Mouse (Mus musculus) megakaryocyte, adult 5-6 weeks (primary cell): ENCODE measurements around the gene Celf2. TPM values are rescaled to one million over a fixed set of nuclear protein-coding genes. Genes with fewer than 3 reads are reported as not detected.

Source experiments
- ATAC-seq: 2 replicates; pipeline ENCODE4 v1.8.0; 2016; ENCODE audit warnings: mild to moderate bottlenecking, inconsistent platforms; ENCODE audit not compliant: poor library complexity, severe bottlenecking
- total RNA-seq, 2 experiments: library from RNA; stranded (forward) in 1 of 2; stranded (reverse) in 1 of 2; fragments of 153-499, 151-499 nt in 1 of 2; fragments of 221-1000, 200-1000 nt in 1 of 2; gene quantifications; 2 replicates each; pipeline versions ENCODE4 v1.2.3 to v1.2.4; 2015 to 2017

The Celf2 gene
- total RNA-seq, 2 experiments from 2014 or later: 162 to 171 TPM

- ATAC-seq: no peak
Observed at GRCm38 (mm10) chr2:7395473-7395872, 113.9 kb downstream of the Celf2 start.

GRCm38 (mm10) chr2:7392500-7392899, 116.9 kb downstream of the Celf2 start:
- ATAC-seq: no peak

GRCm38 (mm10) chr2:7389264-7389663, 120.1 kb downstream of the Celf2 start:
- ATAC-seq: no peak

GRCm38 (mm10) chr2:7378736-7379135, 130.6 kb downstream of the Celf2 start:
- no peak for ATAC-seq

GRCm38 (mm10) chr2:7377878-7378277, 131.5 kb downstream of the Celf2 start:
- no peak for ATAC-seq

- no peak for ATAC-seq
Observed at GRCm38 (mm10) chr2:7367738-7368137, 141.6 kb downstream of the Celf2 start.

GRCm38 (mm10) chr2:7359557-7359956, 149.8 kb downstream of the Celf2 start:
- no peak for ATAC-seq

GRCm38 (mm10) chr2:7358816-7359215, 150.5 kb downstream of the Celf2 start:
- no peak for ATAC-seq

GRCm38 (mm10) chr2:7351234-7351633, 158.1 kb downstream of the Celf2 start:
- ATAC-seq: no peak

- no peak for ATAC-seq
Observed at GRCm38 (mm10) chr2:7346703-7347461, 162.5 kb downstream of the Celf2 start.

GRCm38 (mm10) chr2:7344951-7345350, 164.4 kb downstream of the Celf2 start:
- no peak for ATAC-seq

- ATAC-seq: no peak
Observed at GRCm38 (mm10) chr2:7342911-7343478, 166.4 kb downstream of the Celf2 start.

- no peak for ATAC-seq
Observed at GRCm38 (mm10) chr2:7334846-7335245, 174.5 kb downstream of the Celf2 start.

- no peak for ATAC-seq
Observed at GRCm38 (mm10) chr2:7328018-7328899, 181.1 kb downstream of the Celf2 start.

GRCm38 (mm10) chr2:7319760-7320159, 189.6 kb downstream of the Celf2 start:
- ATAC-seq: no peak

- no peak for ATAC-seq
Observed at GRCm38 (mm10) chr2:7311776-7312175, 197.6 kb downstream of the Celf2 start.

- ATAC-seq: no peak
Observed at GRCm38 (mm10) chr2:7310840-7311182, 198.6 kb downstream of the Celf2 start.

GRCm38 (mm10) chr2:7310129-7310839, 199.1 kb downstream of the Celf2 start:
- ATAC-seq: no peak

GRCm38 (mm10) chr2:7309324-7309723, 200.0 kb downstream of the Celf2 start:
- ATAC-seq: no peak

- ATAC-seq: no peak
Observed at GRCm38 (mm10) chr2:7308731-7309130, 200.6 kb downstream of the Celf2 start.

- no peak for ATAC-seq
Observed at GRCm38 (mm10) chr2:7287434-7287833, 221.9 kb downstream of the Celf2 start.
